Mouse (Mus musculus) midbrain, embryonic 16.5 days (tissue): ENCODE results near the gene Ccdc22. TPM values are rescaled to one million over a fixed set of nuclear protein-coding genes. Genes with fewer than 3 reads are reported as not detected.

Experiments
- ATAC-seq: fragments of 200-750 bp; cut with Nextera tagmentation; 2 replicates; pipeline ENCODE4 v1.8.0; 2017; ENCODE audit warnings: moderate TSS enrichment
- H3K27ac ChIP-seq: fragments of 300-500 bp; sonication (generic); 2 replicates; pipeline ENCODE4 v1.5.1; 2014; ENCODE audit warnings: mild to moderate bottlenecking, low read length, mixed read lengths
- H3K27me3 ChIP-seq: fragments of 300-500 bp; sonication (generic); 2 replicates; pipeline ENCODE4 v1.6.1; 2014; ENCODE audit warnings: low read depth, low read length, mixed read lengths; ENCODE audit not compliant: control insufficient read depth, insufficient read depth
- H3K36me3 ChIP-seq: fragments of 300-500 bp; sonication (generic); 2 replicates; pipeline ENCODE4 v1.6.1; 2014; ENCODE audit warnings: mild to moderate bottlenecking, low read length, moderate library complexity, mixed read lengths; ENCODE audit not compliant: control insufficient read depth, insufficient read depth
- H3K4me1 ChIP-seq: fragments of 300-500 bp; sonication (generic); 2 replicates; pipeline ENCODE4 v1.6.1; 2014; ENCODE audit warnings: mild to moderate bottlenecking, low read length, mixed read lengths; ENCODE audit not compliant: control insufficient read depth, insufficient read depth
- H3K4me2 ChIP-seq: fragments of 300-500 bp; sonication (generic); 2 replicates; pipeline ENCODE4 v1.6.1; 2014; ENCODE audit warnings: mild to moderate bottlenecking, low read length, mixed read lengths
- H3K4me3 ChIP-seq: fragments of 300-500 bp; sonication (generic); 2 replicates; pipeline ENCODE4 v1.5.1; 2014; ENCODE audit warnings: low read depth, mild to moderate bottlenecking, low read length, moderate library complexity, mixed read lengths
- H3K9ac ChIP-seq: fragments of 300-500 bp; sonication (generic); 2 replicates; pipeline ENCODE4 v1.6.1; 2014; ENCODE audit warnings: low read depth, low read length, mixed read lengths
- H3K9me3 ChIP-seq: fragments of 300-500 bp; sonication (generic); replicated peaks from 2 replicates; pipeline ENCODE4 v1.6.1; 2014; ENCODE audit warnings: mild to moderate bottlenecking, low read length, mixed read lengths; ENCODE audit not compliant: control insufficient read depth, poor library complexity, severe bottlenecking
- WGBS: fragments of 180-500 bp; shearing (Covaris S2); extraction: QIAGEN DNeasy Blood & Tissue Kit; methylation state at CpG from one replicate; pipeline ENCODE4 v1.1.7; 2014; 5-methylcytosine and 5-hydroxymethylcytosine counted together
- polyA plus RNA-seq: library from polyadenylated mRNA; unstranded; fragments of >200 nt; fragmentation: Nextera tagmentation; extraction: Ambion mirVana; gene quantifications from 2 replicates; pipeline ENCODE4 v1.2.1, GENCODE M21; 2015

Gene Ccdc22
- polyA plus RNA-seq, 1 experiment from 2014 or later: 30.9 TPM

DNA sequence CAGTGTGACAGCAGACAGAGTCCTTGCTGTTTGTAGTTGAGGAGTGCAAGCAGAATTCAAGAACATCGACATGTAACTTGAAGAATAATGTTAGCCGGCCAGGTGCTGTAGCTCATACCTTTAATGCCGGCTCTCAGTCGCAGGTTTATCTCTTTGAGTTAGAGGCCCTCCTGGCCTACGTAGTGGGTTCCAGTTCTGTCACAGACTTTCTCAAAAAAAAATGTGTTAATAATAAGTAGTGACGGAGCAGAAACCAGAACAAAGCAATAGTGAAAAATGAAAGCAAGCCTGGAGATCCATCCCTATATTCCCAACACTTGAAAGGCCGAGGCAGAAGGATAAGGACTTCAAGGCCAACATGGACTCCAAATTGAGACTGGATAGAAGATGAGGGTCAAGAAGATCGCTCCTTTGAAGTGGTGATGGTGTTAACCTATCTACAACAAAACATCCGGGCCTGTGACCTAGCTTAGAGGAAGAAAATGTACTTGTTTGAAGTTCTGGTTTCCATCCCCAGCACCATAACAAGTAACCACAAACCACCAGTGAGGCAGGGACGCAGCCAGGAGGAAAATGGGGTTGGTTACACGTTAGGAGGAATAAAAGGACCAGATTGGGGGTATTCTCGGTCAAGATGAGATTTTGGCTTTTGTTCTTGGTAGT is 12.7 kb upstream of the Ccdc22 start:
- ATAC-seq: no peak
- Histone ChIP-seq H3K27me3 (no peaks in the 10 kb centered on the region), H3K4me1 (no peaks in the 10 kb centered on the region), H3K4me3 (no peak overlapping the region), H3K4me2 (no peak overlapping the region), H3K9ac (no peak overlapping the region), H3K36me3 (no peaks in the 10 kb centered on the region), H3K9me3 (no peaks in the 10 kb centered on the region), H3K27ac (no peak overlapping the region)
- 79% methylated on average over 12 of the region's 12 CpGs for WGBS

- peak overlapping the region; percentile 76 for H3K4me2 ChIP-seq
- WGBS: 29% methylated on average over 26 of the region's 26 CpGs
- H3K4me3 ChIP-seq: peak overlapping the region; percentile 42
- H3K4me1 ChIP-seq: no peaks in the 10 kb centered on the region
- peak overlapping the region; percentile 66 for H3K27ac ChIP-seq
- ATAC-seq: peak; percentile 80
- peak overlapping the region; percentile 66 for H3K9ac ChIP-seq
- H3K36me3 ChIP-seq: no peaks in the 10 kb centered on the region
- H3K27me3 ChIP-seq: no peaks in the 10 kb centered on the region
- H3K9me3 ChIP-seq: no peaks in the 10 kb centered on the region
Measured at GRCm38 (mm10) chrX:7610536-7611258, 5.4 kb upstream of the Ccdc22 start.

DNA sequence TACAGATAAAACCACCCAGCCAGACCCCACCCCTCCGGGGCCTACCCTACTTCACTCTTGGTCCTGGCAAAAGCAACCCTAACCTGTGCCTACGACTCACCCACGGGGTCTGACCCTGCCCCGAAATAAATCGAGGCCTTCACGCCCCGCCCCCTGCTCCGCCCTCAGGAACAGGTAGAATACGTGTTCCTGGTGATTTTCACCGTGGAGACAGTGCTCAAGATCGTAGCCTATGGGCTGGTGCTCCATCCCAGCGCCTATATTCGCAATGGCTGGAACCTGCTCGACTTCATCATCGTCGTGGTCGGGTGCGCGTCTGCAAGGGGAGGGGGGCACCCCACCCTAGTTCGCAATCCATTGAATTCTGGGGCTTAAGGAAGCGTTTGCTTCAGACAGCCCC is 4.7 kb upstream of the Ccdc22 start:
- no peaks in the 10 kb centered on the region for H3K27me3 ChIP-seq
- H3K9ac ChIP-seq: peak overlapping the region; percentile 66
- no peaks in the 10 kb centered on the region for H3K4me1 ChIP-seq
- no peaks in the 10 kb centered on the region for H3K9me3 ChIP-seq
- H3K4me3 ChIP-seq: peak overlapping the region; percentile 42
- H3K36me3 ChIP-seq: no peaks in the 10 kb centered on the region
- WGBS: 31% methylated on average over 21 of the region's 21 CpGs
- peak overlapping the region; percentile 66 for H3K27ac ChIP-seq
- peak overlapping the region; percentile 76 for H3K4me2 ChIP-seq
- ATAC-seq: peak; percentile 30

- H3K27me3 ChIP-seq: no peaks in the 10 kb centered on the region
- H3K4me3 ChIP-seq: no peak within 1 kb of the TSS
- H3K9ac ChIP-seq: no peak within 1 kb of the TSS
- no peak within 1 kb of the TSS for H3K27ac ChIP-seq
- no peaks in the 10 kb centered on the region for H3K36me3 ChIP-seq
- no peak for ATAC-seq
- WGBS: 83% methylated on average over 6 of the region's 6 CpGs
- H3K4me2 ChIP-seq: no peak within 1 kb of the TSS
- peaks cover 8% of the 10 kb centered on the region; the same call in 1 of the 2 replicates for H3K4me1 ChIP-seq
- no peaks in the 10 kb centered on the region for H3K9me3 ChIP-seq
Measured at GRCm38 (mm10) chrX:7606783-7607182, 1.5 kb upstream of the Ccdc22 start, which contains the start of gene Cacna1f. TSS of gene Cacna1f (plus strand) at chrX:7607083.

DNA sequence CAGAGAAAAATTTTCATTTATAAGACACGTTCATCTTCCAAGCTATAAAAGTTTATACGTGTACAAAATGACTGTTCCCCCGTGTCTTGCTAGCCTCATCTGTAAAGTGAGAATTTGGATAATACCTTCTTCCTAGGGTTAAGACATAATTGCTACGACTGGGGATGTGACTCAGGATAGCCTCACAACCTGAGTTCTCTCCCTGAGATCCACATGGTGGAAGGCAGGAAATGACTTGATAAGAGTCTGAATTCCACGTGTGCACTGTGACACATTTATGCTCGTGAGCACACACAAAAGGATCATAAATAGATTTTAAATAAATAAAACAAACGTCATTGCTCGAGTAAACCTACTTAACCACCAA is 241 bp upstream of the Ccdc22 start:
- Histone ChIP-seq H3K27me3 (no peaks in the 10 kb centered on the region), H3K4me2 (no peak overlapping the region), H3K4me1 (peaks cover 8% of the 10 kb centered on the region; the same call in 1 of the 2 replicates), H3K4me3 (no peak overlapping the region; the same call in 1 of the 2 replicates), H3K9ac (no peak overlapping the region), H3K9me3 (no peaks in the 10 kb centered on the region), H3K27ac (no peak overlapping the region), H3K36me3 (no peaks in the 10 kb centered on the region)
- 48% methylated on average over 8 of the region's 8 CpGs for WGBS
- peak; percentile 19 for ATAC-seq

DNA sequence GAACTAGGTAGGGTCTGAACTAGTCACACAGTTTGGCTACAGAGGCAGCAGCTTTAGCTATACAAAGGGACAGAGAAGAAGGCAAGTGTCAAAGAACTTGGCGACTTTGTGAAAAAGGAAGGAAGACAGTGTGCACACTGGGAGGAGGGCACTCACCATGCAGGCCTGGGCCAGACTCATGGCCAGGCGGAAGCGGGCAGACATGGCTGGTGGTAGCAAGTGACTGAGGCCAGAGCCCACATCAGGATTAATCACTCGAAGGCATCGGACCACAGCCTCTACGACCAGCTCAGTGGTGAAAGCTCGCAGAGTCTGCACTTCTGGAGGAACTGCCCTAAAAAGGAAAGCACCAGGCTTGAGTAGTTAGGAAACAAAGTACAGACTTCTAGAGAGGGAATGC is 1.3 kb downstream of the Ccdc22 start:
- WGBS: 91% methylated on average over 7 of the region's 7 CpGs
- no peak for ATAC-seq
- no peaks in the 10 kb centered on the region for H3K9me3 ChIP-seq
- H3K27ac ChIP-seq: no peak overlapping the region
- no peak overlapping the region for H3K9ac ChIP-seq
- H3K4me3 ChIP-seq: no peak overlapping the region
- H3K27me3 ChIP-seq: no peaks in the 10 kb centered on the region
- peaks cover 8% of the 10 kb centered on the region; the same call in 1 of the 2 replicates for H3K4me1 ChIP-seq
- H3K4me2 ChIP-seq: no peak overlapping the region; the same call in 1 of the 2 replicates
- no peaks in the 10 kb centered on the region for H3K36me3 ChIP-seq

- Histone ChIP-seq H3K9ac (no peak overlapping the region), H3K4me2 (no peak overlapping the region), H3K27me3 (no peaks in the 10 kb centered on the region), H3K9me3 (no peaks in the 10 kb centered on the region), H3K36me3 (peaks cover 2% of the 10 kb centered on the region; the same call in 1 of the 2 replicates), H3K4me1 (no peaks in the 10 kb centered on the region), H3K4me3 (no peak overlapping the region), H3K27ac (no peak overlapping the region)
- ATAC-seq: no peak
- 91% methylated on average over 9 of the region's 9 CpGs for WGBS
Measured at GRCm38 (mm10) chrX:7595371-7595770, 9.9 kb downstream of the Ccdc22 start.

- no peak overlapping the region for H3K27ac ChIP-seq
- no peaks in the 10 kb centered on the region for H3K27me3 ChIP-seq
- WGBS: no CpG with 5 or more reads among the region's 5 CpGs
- no peaks in the 10 kb centered on the region for H3K9me3 ChIP-seq
- no peak overlapping the region for H3K4me2 ChIP-seq
- no peak for ATAC-seq
- H3K9ac ChIP-seq: no peak overlapping the region
- no peaks in the 10 kb centered on the region for H3K36me3 ChIP-seq
- H3K4me3 ChIP-seq: no peak overlapping the region
- H3K4me1 ChIP-seq: no peaks in the 10 kb centered on the region
Measured at GRCm38 (mm10) chrX:7586356-7586755, 19.0 kb downstream of the Ccdc22 start.

- WGBS: 91% methylated on average over 11 of the region's 11 CpGs
- no peak for ATAC-seq
- Histone ChIP-seq H3K9me3 (no peaks in the 10 kb centered on the region), H3K27me3 (no peaks in the 10 kb centered on the region), H3K9ac (no peak overlapping the region), H3K4me3 (no peak overlapping the region), H3K4me2 (no peak overlapping the region), H3K27ac (no peak overlapping the region), H3K36me3 (no peaks in the 10 kb centered on the region), H3K4me1 (no peaks in the 10 kb centered on the region)
Measured at GRCm38 (mm10) chrX:7583881-7584280, 21.4 kb downstream of the Ccdc22 start.
